Mouse (Mus musculus) brain, embryonic 14.5 days (tissue): ENCODE measurements at regions not wholly inside any gene's neighbourhood (a gene's known extent, or its start where the extent isn't known, plus 50 kb on each side); places are given as distances from the start of the nearest gene placed in this dataset.

ENCODE experiments used
- CTCF ChIP-seq: fragments of 200-500 bp; IDR thresholded peaks from 2 replicates; pipeline ENCODE4 v1.5.1; 2012; ENCODE audit warnings: inconsistent platforms, mild to moderate bottlenecking, moderate library complexity, borderline replicate concordance; ENCODE audit not compliant: insufficient read depth, insufficient read length; ENCODE audit errors: extremely low read depth
- POLR2A ChIP-seq: fragments of 200-500 bp; IDR thresholded peaks from 2 replicates; pipeline ENCODE4 v1.6.1; 2012; ENCODE audit warnings: mild to moderate bottlenecking, inconsistent platforms, borderline replicate concordance; ENCODE audit not compliant: poor library complexity, insufficient read depth, insufficient read length, severe bottlenecking; ENCODE audit errors: extremely low read depth

DNA sequence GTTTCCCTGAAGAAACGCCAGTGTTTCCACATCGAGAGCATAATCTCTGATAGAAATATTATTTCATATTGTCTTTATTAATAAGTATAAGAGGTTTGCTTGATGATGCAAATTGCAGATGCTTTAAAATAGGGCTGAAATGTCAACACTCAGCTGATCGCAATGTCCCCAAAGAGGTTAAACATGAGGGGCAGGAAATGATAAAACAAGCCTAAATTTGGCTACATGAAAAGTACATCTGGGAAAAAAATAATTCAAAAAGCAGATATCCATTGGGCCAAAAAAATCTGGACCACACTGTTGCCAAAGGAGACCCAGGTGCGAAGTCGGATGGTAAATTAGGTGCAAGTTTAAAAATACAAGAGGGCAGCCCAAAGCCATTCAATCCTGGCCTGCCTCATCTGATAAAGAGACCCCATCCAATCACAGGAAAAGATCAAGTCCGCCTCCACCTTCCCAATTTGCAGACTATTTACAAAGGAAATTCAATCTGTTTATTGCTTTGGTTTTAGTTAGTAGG, 229.2 kb downstream of the Icos start:
- no peak for TF ChIP-seq CTCF
- no peak for TF ChIP-seq POLR2A
